Mouse (Mus musculus) frontal cortex, postnatal 36 days (tissue): ENCODE data around the gene Vps18.

Source experiments
- DNase-seq, 2 experiments: peaks; one replicate each; pipeline ENCODE4 v3.0.0; 2022; ENCODE audit warnings: low spot score in 2 of 2

Vps18 gene

DNA sequence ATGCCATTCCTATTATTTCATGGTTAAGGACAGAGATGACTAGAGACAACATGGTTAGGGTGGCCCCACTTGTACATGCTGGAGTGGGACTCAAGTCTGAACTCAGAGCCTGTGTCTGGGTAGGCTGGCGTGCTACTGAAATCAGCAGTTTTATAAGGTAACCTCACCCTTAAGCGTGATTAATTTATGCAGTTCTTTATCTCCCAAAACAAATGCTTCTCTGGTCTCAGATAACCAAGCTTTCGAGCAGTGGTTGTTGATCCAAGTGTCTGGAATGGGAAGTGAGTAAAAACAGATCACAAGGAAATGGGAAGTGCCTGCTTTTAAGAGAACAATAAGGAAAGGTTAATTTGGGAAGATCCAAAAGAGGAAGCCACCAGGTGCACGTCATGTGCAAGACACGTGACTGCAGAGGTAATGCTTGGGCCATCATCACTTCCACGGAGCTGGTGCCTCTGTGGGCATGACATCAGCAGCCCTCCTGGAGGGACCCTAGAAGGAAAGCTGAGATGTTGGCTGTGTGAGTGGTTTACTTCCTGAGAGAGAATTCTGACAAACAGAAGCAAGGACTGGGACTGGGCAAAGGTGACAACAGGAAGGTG lies 56.1 kb downstream of the Vps18 start:
- no peak for DNase-seq
